Mouse (Mus musculus) lung, postnatal 10 days (tissue): ENCODE measurements around the gene Gm4201.
"Not testable (repeated sequence)": the region's sequence is repeated elsewhere in the genome, so short reads cannot be mapped to it uniquely, and the experiment has no call there.

Experiments used
- DNase-seq: peaks from one replicate; pipeline ENCODE4 v3.0.0; 2021

Gene Gm4201

GRCm38 (mm10) chr7:22565243-22565642 lies at the start of gene Gm4201:
TSS of gene Gm4201 (minus strand) at chr7:22565343.
- not testable (repeated sequence) for DNase-seq

- not testable (repeated sequence) for DNase-seq
Measured at GRCm38 (mm10) chr7:22588027-22588426, 22.9 kb upstream of the Gm4201 start, which contains the start of gene Gm4565. TSS of gene Gm4565 (minus strand) at chr7:22588127.

GRCm38 (mm10) chr7:22534787-22535186 lies 30.4 kb downstream of the Gm4201 start, which contains the start of gene Gm8677:
TSS of gene Gm8677 (minus strand) at chr7:22534887.
- DNase-seq, result not testable (repeated sequence)

GRCm38 (mm10) chr7:22522667-22523066 lies 42.5 kb downstream of the Gm4201 start, which contains the start of gene Vmn1r152:
TSS of gene Vmn1r152 (plus strand) at chr7:22522967.
- DNase-seq, result not testable (repeated sequence)
